Mouse (Mus musculus): ENCODE measurements around the gene Cyp2d10. TPM values are rescaled to one million over a fixed set of nuclear protein-coding genes. Genes with fewer than 3 reads are reported as not detected.
"Not testable (repeated sequence)": the region's sequence is repeated elsewhere in the genome, so short reads cannot be mapped to it uniquely, and the experiment has no call there.

Gene Cyp2d10
- polyA plus RNA-seq (2012; ENCODE audit: insufficient read depth, insufficient read length, missing spikeins): not detected in 2 replicates

GRCm38 (mm10) chr15:82406981-82407380 lies at the start of gene Cyp2d10:
Gene Cyp2d10 (minus strand): TSS chr15:82407195.
- Histone ChIP-seq H3K4me3 (ENCODE audit: insufficient read depth, low read depth, low read length) (no peak within 1 kb of the TSS), H3K4me1 (ENCODE audit: control insufficient read depth, insufficient read depth, insufficient read length, low read length) (no peaks in the 10 kb centered on the region), H3K27ac (replicated peaks; ENCODE audit: low read depth, low read length) (no peak within 1 kb of the TSS)

GRCm38 (mm10) chr15:82456086-82456790 lies 49.2 kb upstream of the Cyp2d10 start:
- not testable (repeated sequence) for H3K27ac ChIP-seq (replicated peaks; ENCODE audit: low read depth, low read length); H3K4me3 ChIP-seq (ENCODE audit: insufficient read depth, low read depth, low read length); H3K4me1 ChIP-seq (ENCODE audit: control insufficient read depth, insufficient read depth, insufficient read length, low read length)

- H3K27ac ChIP-seq (replicated peaks; ENCODE audit: low read depth, low read length); H3K4me3 ChIP-seq (ENCODE audit: insufficient read depth, low read depth, low read length); H3K4me1 ChIP-seq (ENCODE audit: control insufficient read depth, insufficient read depth, insufficient read length, low read length): not testable (repeated sequence)
Observed at GRCm38 (mm10) chr15:82453501-82453900, 46.5 kb upstream of the Cyp2d10 start.

GRCm38 (mm10) chr15:82452133-82452532 lies 45.1 kb upstream of the Cyp2d10 start:
- not testable (repeated sequence) for H3K27ac ChIP-seq (replicated peaks; ENCODE audit: low read depth, low read length); H3K4me3 ChIP-seq (ENCODE audit: insufficient read depth, low read depth, low read length); H3K4me1 ChIP-seq (ENCODE audit: control insufficient read depth, insufficient read depth, insufficient read length, low read length)

GRCm38 (mm10) chr15:82450045-82450444 lies 43.0 kb upstream of the Cyp2d10 start:
- not testable (repeated sequence) for H3K4me1 ChIP-seq (ENCODE audit: control insufficient read depth, insufficient read depth, insufficient read length, low read length); H3K27ac ChIP-seq (replicated peaks; ENCODE audit: low read depth, low read length); H3K4me3 ChIP-seq (ENCODE audit: insufficient read depth, low read depth, low read length)

- no peak overlapping the region for H3K27ac ChIP-seq (replicated peaks; ENCODE audit: low read depth, low read length)
- H3K4me1 ChIP-seq (ENCODE audit: control insufficient read depth, insufficient read depth, insufficient read length, low read length): no peaks in the 10 kb centered on the region
- H3K4me3 ChIP-seq (ENCODE audit: insufficient read depth, low read depth, low read length): no peak overlapping the region
Observed at GRCm38 (mm10) chr15:82445196-82445595, 38.2 kb upstream of the Cyp2d10 start.

- Histone ChIP-seq H3K4me1 (ENCODE audit: control insufficient read depth, insufficient read depth, insufficient read length, low read length) (no peaks in the 10 kb centered on the region), H3K27ac (replicated peaks; ENCODE audit: low read depth, low read length) (no peak overlapping the region), H3K4me3 (ENCODE audit: insufficient read depth, low read depth, low read length) (no peak overlapping the region)
Observed at GRCm38 (mm10) chr15:82443658-82444057, 36.7 kb upstream of the Cyp2d10 start.

- no peak overlapping the region for H3K27ac ChIP-seq (replicated peaks; ENCODE audit: low read depth, low read length)
- H3K4me1 ChIP-seq (ENCODE audit: control insufficient read depth, insufficient read depth, insufficient read length, low read length): no peaks in the 10 kb centered on the region
- no peak overlapping the region for H3K4me3 ChIP-seq (ENCODE audit: insufficient read depth, low read depth, low read length)
Observed at GRCm38 (mm10) chr15:82437975-82438617, 31.1 kb upstream of the Cyp2d10 start.

GRCm38 (mm10) chr15:82435606-82436005 lies 28.6 kb upstream of the Cyp2d10 start:
- Histone ChIP-seq H3K27ac (replicated peaks; ENCODE audit: low read depth, low read length) (no peak overlapping the region), H3K4me1 (ENCODE audit: control insufficient read depth, insufficient read depth, insufficient read length, low read length) (no peaks in the 10 kb centered on the region), H3K4me3 (ENCODE audit: insufficient read depth, low read depth, low read length) (no peak overlapping the region)

- Histone ChIP-seq H3K4me3 (ENCODE audit: insufficient read depth, low read depth, low read length) (no peak overlapping the region), H3K27ac (replicated peaks; ENCODE audit: low read depth, low read length) (no peak overlapping the region), H3K4me1 (ENCODE audit: control insufficient read depth, insufficient read depth, insufficient read length, low read length) (no peaks in the 10 kb centered on the region)
Observed at GRCm38 (mm10) chr15:82435011-82435410, 28.0 kb upstream of the Cyp2d10 start.

- Histone ChIP-seq H3K4me1 (ENCODE audit: control insufficient read depth, insufficient read depth, insufficient read length, low read length) (no peaks in the 10 kb centered on the region), H3K27ac (replicated peaks; ENCODE audit: low read depth, low read length) (no peak overlapping the region), H3K4me3 (ENCODE audit: insufficient read depth, low read depth, low read length) (no peak overlapping the region)
Observed at GRCm38 (mm10) chr15:82434541-82434940, 27.5 kb upstream of the Cyp2d10 start.

- H3K27ac ChIP-seq (replicated peaks; ENCODE audit: low read depth, low read length): no peak overlapping the region
- no peaks in the 10 kb centered on the region for H3K4me1 ChIP-seq (ENCODE audit: control insufficient read depth, insufficient read depth, insufficient read length, low read length)
- no peak overlapping the region for H3K4me3 ChIP-seq (ENCODE audit: insufficient read depth, low read depth, low read length)
Observed at GRCm38 (mm10) chr15:82433621-82434020, 26.6 kb upstream of the Cyp2d10 start.

GRCm38 (mm10) chr15:82433137-82433536 lies 26.1 kb upstream of the Cyp2d10 start, which contains the start of gene Cyp2d9:
Gene Cyp2d9 (plus strand): TSS chr15:82433437.
- Histone ChIP-seq H3K4me3 (ENCODE audit: insufficient read depth, low read depth, low read length) (no peak within 1 kb of the TSS), H3K27ac (replicated peaks; ENCODE audit: low read depth, low read length) (no peak within 1 kb of the TSS), H3K4me1 (ENCODE audit: control insufficient read depth, insufficient read depth, insufficient read length, low read length) (no peaks in the 10 kb centered on the region)

- H3K27ac ChIP-seq (replicated peaks; ENCODE audit: low read depth, low read length): no peak overlapping the region
- H3K4me3 ChIP-seq (ENCODE audit: insufficient read depth, low read depth, low read length): no peak overlapping the region
Observed at GRCm38 (mm10) chr15:82423471-82423870, 16.5 kb upstream of the Cyp2d10 start.

GRCm38 (mm10) chr15:82422935-82423334 lies 15.9 kb upstream of the Cyp2d10 start:
- no peak overlapping the region for H3K27ac ChIP-seq (replicated peaks; ENCODE audit: low read depth, low read length)
- no peak overlapping the region for H3K4me3 ChIP-seq (ENCODE audit: insufficient read depth, low read depth, low read length)
- H3K4me1 ChIP-seq (ENCODE audit: control insufficient read depth, insufficient read depth, insufficient read length, low read length): no peaks in the 10 kb centered on the region

More at GRCm38 (mm10) chr15:82423471-82423870, 16.5 kb upstream of the Cyp2d10 start:
- H3K4me1 ChIP-seq (ENCODE audit: control insufficient read depth, insufficient read depth, insufficient read length, low read length): no peaks in the 10 kb centered on the region

GRCm38 (mm10) chr15:82418616-82419015 lies 11.6 kb upstream of the Cyp2d10 start:
- H3K4me3 ChIP-seq (ENCODE audit: insufficient read depth, low read depth, low read length): no peak overlapping the region
- H3K27ac ChIP-seq (replicated peaks; ENCODE audit: low read depth, low read length): no peak overlapping the region
- H3K4me1 ChIP-seq (ENCODE audit: control insufficient read depth, insufficient read depth, insufficient read length, low read length): no peaks in the 10 kb centered on the region

Measured in brown adipose tissue, adult 24 weeks (tissue).